Mouse (Mus musculus): Measurements from ENCODE around the gene Tnr.

The Tnr gene

GRCm38 (mm10) chr1:159565129-159565528 lies 41.6 kb downstream of the Tnr start:
- no peak for DNase-seq (ENCODE audit: low read depth, low spot score)

- no peak for DNase-seq (ENCODE audit: low read depth, low spot score)
Measured at GRCm38 (mm10) chr1:159566046-159566445, 42.5 kb downstream of the Tnr start.

- no peak for DNase-seq (ENCODE audit: low read depth, low spot score)
Measured at GRCm38 (mm10) chr1:159567171-159567570, 43.6 kb downstream of the Tnr start.

GRCm38 (mm10) chr1:159570270-159570669 lies 46.7 kb downstream of the Tnr start:
- DNase-seq (ENCODE audit: low read depth, low spot score), result no peak

GRCm38 (mm10) chr1:159570831-159571230 lies 47.3 kb downstream of the Tnr start:
- no peak for DNase-seq (ENCODE audit: low read depth, low spot score)

- no peak for DNase-seq (ENCODE audit: low read depth, low spot score)
Measured at GRCm38 (mm10) chr1:159571951-159572350, 48.4 kb downstream of the Tnr start.

GRCm38 (mm10) chr1:159573116-159573515 lies 49.5 kb downstream of the Tnr start:
- no peak for DNase-seq (ENCODE audit: low read depth, low spot score)

GRCm38 (mm10) chr1:159574661-159575060 lies 51.1 kb downstream of the Tnr start:
- no peak for DNase-seq (ENCODE audit: low read depth, low spot score)

- DNase-seq (ENCODE audit: low read depth, low spot score), result no peak
Measured at GRCm38 (mm10) chr1:159576246-159576645, 52.7 kb downstream of the Tnr start.

GRCm38 (mm10) chr1:159578391-159578790 lies 54.8 kb downstream of the Tnr start:
- DNase-seq (ENCODE audit: low read depth, low spot score), result no peak

GRCm38 (mm10) chr1:159580335-159580921 lies 56.9 kb downstream of the Tnr start:
- DNase-seq (ENCODE audit: low read depth, low spot score), result no peak

- no peak for DNase-seq (ENCODE audit: low read depth, low spot score)
Measured at GRCm38 (mm10) chr1:159583877-159584276, 60.3 kb downstream of the Tnr start.

GRCm38 (mm10) chr1:159588741-159589140 lies 65.2 kb downstream of the Tnr start:
- DNase-seq (ENCODE audit: low read depth, low spot score), result no peak

- peak; percentile 56 for DNase-seq (ENCODE audit: low read depth, low spot score)
Measured at GRCm38 (mm10) chr1:159594099-159595058, 70.8 kb downstream of the Tnr start.

- DNase-seq (ENCODE audit: low read depth, low spot score), result no peak
Measured at GRCm38 (mm10) chr1:159595729-159596128, 72.2 kb downstream of the Tnr start.

GRCm38 (mm10) chr1:159596640-159597039 lies 73.1 kb downstream of the Tnr start:
- no peak for DNase-seq (ENCODE audit: low read depth, low spot score)

- DNase-seq (ENCODE audit: low read depth, low spot score), result no peak
Measured at GRCm38 (mm10) chr1:159613561-159613960, 90.0 kb downstream of the Tnr start.

GRCm38 (mm10) chr1:159614062-159614601 lies 90.6 kb downstream of the Tnr start:
- DNase-seq (ENCODE audit: low read depth, low spot score), result no peak

- peak; percentile 85 for DNase-seq (ENCODE audit: low read depth, low spot score)
Measured at GRCm38 (mm10) chr1:159614644-159615431, 91.3 kb downstream of the Tnr start.

GRCm38 (mm10) chr1:159615686-159616085 lies 92.1 kb downstream of the Tnr start:
- no peak for DNase-seq (ENCODE audit: low read depth, low spot score)

- DNase-seq (ENCODE audit: low read depth, low spot score), result no peak
Measured at GRCm38 (mm10) chr1:159619205-159619604, 95.6 kb downstream of the Tnr start.

- DNase-seq (ENCODE audit: low read depth, low spot score), result no peak
Measured at GRCm38 (mm10) chr1:159621321-159621720, 97.8 kb downstream of the Tnr start.

Measured in brain, embryonic 18.5 days (tissue).